Mouse (Mus musculus): ENCODE results near the gene Prelp. TPM values are rescaled to one million over a fixed set of nuclear protein-coding genes. Genes with fewer than 3 reads are reported as not detected.
A peak's percentile ranks its signal among the peaks of the same experiment; 100 is the strongest.

Gene Prelp
- polyA plus RNA-seq, 1 experiment from 2014 or later: 1.9 TPM

DNA sequence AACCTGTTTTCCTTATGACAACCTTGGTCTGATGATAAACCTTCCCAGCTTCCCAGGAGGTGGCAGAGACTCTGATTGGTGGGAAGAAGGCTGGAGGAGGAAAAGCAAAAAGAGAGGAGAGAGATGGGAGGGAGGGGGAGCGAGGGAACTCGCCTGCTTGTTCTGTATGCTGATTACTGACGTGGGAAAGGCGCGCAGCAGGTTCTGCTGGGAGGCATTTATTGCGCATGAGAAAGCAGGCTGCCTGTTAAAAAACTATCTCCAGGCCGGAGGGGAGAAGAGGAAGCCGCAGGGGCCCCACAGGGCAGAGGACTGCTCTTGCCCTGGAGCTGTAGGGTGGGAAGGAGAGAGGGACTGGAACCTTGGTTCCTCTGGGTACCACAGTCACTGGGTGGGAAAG lies 34.2 kb downstream of the Prelp start:
- peak; percentile 16; the same call in 1 of the 2 replicates for ATAC-seq (ENCODE audit: low FRiP score, low read depth)
- Histone ChIP-seq H3K36me3 (no peaks in the 10 kb centered on the region), H3K4me1 (peaks cover 63% of the 10 kb centered on the region), H3K9ac (replicated peaks) (peak overlapping the region; percentile 46), H3K27ac (replicated peaks) (no peak overlapping the region; the same call in 1 of the 2 replicates), H3K9me3 (no peaks in the 10 kb centered on the region), H3K27me3 (peaks cover 25% of the 10 kb centered on the region; the same call in 1 of the 2 replicates), H3K4me2 (replicated peaks) (peak overlapping the region; percentile 22), H3K4me3 (no peak overlapping the region)
- 8% methylated on average over 8 of the region's 8 CpGs for WGBS

DNA sequence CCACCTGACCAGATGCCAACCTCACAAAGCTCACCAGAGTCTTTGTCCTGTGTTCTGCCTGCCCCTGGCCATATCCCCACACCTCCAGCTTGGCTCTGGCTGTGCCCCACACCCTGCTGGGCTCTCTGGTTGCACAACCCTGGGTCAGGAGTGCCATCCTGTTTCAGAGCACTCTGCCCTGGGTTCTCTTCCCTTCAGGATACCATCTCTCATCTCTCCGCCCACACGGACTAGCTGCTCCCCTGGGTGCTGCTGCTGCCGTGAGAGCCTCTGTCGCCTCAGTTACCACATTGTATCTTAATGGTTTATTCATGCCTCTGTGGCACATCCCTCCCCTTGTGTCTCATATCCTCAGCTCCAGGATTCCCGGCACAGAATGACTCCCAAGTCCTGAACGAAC lies 34.8 kb downstream of the Prelp start:
- H3K36me3 ChIP-seq: no peaks in the 10 kb centered on the region
- H3K4me3 ChIP-seq: no peak overlapping the region
- H3K4me1 ChIP-seq: peaks cover 66% of the 10 kb centered on the region
- no peaks in the 10 kb centered on the region for H3K9me3 ChIP-seq
- no peak for ATAC-seq (ENCODE audit: low FRiP score, low read depth)
- WGBS: 22% methylated on average over 6 of the region's 6 CpGs
- H3K27me3 ChIP-seq: peaks cover 25% of the 10 kb centered on the region; the same call in 1 of the 2 replicates
- no peak overlapping the region for H3K27ac ChIP-seq (replicated peaks)
- no peak overlapping the region; the same call in 1 of the 2 replicates for H3K9ac ChIP-seq (replicated peaks)
- peak overlapping the region; percentile 22 for H3K4me2 ChIP-seq (replicated peaks)

DNA sequence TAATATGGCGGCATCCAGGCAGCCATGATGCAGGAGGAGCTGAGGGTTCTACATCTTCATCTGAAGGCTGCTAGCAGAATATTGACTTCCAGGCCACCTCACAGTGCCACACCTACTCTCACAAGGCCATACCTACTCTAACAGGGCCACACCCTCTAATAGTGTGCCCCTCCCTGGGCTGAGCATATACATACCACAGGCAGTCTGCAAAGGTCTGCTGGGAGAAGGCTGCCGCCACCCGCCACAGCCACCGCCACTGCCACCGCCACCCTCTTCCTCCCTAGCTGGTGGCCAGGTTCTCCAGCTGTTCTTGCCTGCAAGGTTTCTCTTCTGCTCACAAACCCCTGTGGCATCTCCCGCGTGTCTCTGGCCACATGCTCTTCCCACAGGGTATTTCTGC lies 35.4 kb downstream of the Prelp start:
- H3K4me3 ChIP-seq: no peak overlapping the region
- H3K4me2 ChIP-seq (replicated peaks): no peak overlapping the region
- no peak for ATAC-seq (ENCODE audit: low FRiP score, low read depth)
- WGBS: 92% methylated on average over 6 of the region's 7 CpGs
- H3K27me3 ChIP-seq: peaks cover 25% of the 10 kb centered on the region; the same call in 1 of the 2 replicates
- H3K9me3 ChIP-seq: no peaks in the 10 kb centered on the region
- no peak overlapping the region for H3K9ac ChIP-seq (replicated peaks)
- no peak overlapping the region for H3K27ac ChIP-seq (replicated peaks)
- peaks cover 60% of the 10 kb centered on the region for H3K4me1 ChIP-seq
- H3K36me3 ChIP-seq: no peaks in the 10 kb centered on the region

DNA sequence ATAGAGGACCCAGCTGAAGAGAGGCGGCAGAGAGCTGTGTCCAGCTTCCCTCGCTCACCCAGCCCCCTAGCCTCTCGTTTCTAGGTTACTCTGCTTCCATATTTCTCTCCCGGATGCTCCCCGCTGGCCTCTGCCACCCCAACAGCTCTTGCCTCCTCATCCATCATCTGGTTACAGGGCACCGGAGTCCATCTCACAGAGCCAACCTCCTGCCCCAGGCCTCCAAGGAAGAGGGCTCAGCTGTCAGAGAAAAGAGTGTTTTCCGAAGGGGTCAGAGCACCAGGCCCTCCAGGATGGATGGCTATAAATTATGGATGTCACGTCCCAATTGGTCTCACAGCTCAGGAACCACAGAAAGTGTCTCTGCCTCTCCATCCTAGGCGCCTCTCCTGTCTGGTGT lies 36.5 kb downstream of the Prelp start:
- H3K27ac ChIP-seq (replicated peaks): peak overlapping the region; percentile 16; the same call in 1 of the 2 replicates
- H3K4me3 ChIP-seq: no peak overlapping the region
- H3K9ac ChIP-seq (replicated peaks): no peak overlapping the region
- 73% methylated on average over 9 of the region's 9 CpGs for WGBS
- peaks cover 22% of the 10 kb centered on the region; the same call in 1 of the 2 replicates for H3K27me3 ChIP-seq
- H3K9me3 ChIP-seq: no peaks in the 10 kb centered on the region
- no peaks in the 10 kb centered on the region for H3K36me3 ChIP-seq
- no peak for ATAC-seq (ENCODE audit: low FRiP score, low read depth)
- peaks cover 50% of the 10 kb centered on the region for H3K4me1 ChIP-seq
- H3K4me2 ChIP-seq (replicated peaks): no peak overlapping the region

DNA sequence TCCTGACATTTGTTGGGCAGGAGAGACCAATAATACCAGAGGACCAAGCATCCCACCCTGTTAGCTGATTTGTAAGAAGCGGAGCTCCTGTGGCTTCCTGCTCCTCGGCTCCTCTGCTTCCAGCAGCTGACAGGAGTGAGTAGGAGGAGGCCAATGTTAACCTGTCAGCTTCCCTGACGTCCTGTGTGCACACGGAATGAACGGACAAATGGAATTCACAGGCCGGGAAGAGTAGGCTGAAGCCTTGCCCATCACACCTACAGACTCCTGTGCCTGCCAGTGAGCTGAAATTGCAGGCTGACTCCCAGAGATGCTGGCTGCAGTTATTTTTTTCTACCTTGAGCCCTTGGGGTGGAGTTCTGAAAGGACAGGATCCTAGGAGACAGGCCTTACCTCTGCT lies 37.1 kb downstream of the Prelp start:
- Histone ChIP-seq H3K9ac (replicated peaks) (no peak overlapping the region), H3K27me3 (peaks cover 17% of the 10 kb centered on the region; the same call in 1 of the 2 replicates), H3K4me1 (peaks cover 43% of the 10 kb centered on the region), H3K4me2 (replicated peaks) (no peak overlapping the region), H3K36me3 (no peaks in the 10 kb centered on the region), H3K9me3 (no peaks in the 10 kb centered on the region), H3K27ac (replicated peaks) (peak overlapping the region; percentile 16; the same call in 1 of the 2 replicates), H3K4me3 (no peak overlapping the region)
- ATAC-seq (ENCODE audit: low FRiP score, low read depth): no peak
- WGBS: 79% methylated on average over 6 of the region's 6 CpGs

DNA sequence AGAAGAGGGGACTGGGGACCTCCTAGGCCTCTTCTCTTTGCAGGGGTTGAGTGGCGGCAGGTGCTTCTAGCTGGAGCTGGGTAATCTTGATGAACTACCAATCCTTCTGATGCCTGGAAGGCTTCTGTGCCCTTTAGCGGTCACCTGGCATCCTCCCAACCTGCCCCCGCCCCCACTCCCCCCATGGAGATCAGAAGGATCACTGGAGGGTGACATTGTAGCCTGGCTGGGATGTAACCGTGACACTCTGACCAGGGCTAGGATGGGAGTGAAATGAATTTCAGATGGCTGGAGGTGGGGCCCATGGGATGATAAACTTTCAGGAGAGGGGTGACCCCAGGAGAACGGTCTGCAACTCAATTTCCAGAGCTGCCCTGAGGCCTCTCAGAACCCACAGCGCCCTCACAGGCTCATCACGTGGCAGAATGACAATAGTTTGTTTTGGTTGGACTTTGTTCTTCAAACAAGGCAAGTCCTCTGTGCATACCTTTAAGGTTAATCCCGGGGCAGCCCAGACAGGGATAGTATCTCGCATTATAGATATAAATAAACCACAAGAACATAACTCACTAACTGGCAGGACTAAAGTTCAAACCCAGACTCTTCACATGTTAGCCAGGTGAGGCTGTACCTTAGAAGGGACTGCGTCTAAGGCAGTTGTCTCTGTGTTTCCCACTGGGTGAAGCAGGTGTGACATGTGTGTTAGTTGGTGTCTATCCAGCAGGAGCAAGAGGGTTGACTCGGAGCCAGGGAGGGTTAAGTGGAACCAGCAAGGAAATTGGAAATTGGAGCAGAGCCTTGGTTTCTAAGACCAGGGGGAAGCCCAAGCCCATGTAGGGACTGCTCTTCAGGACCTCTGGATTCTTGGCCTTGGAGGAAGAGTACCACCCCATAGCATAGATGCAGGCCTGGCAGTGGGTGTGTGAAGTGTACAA lies 38.7 kb downstream of the Prelp start:
- Histone ChIP-seq H3K9ac (replicated peaks) (no peak overlapping the region), H3K4me2 (replicated peaks) (no peak overlapping the region), H3K9me3 (no peaks in the 10 kb centered on the region), H3K27ac (replicated peaks) (no peak overlapping the region), H3K4me3 (no peak overlapping the region), H3K27me3 (peaks cover 5% of the 10 kb centered on the region; the same call in 1 of the 2 replicates), H3K36me3 (no peaks in the 10 kb centered on the region), H3K4me1 (peaks cover 30% of the 10 kb centered on the region)
- no peak for ATAC-seq (ENCODE audit: low FRiP score, low read depth)
- 52% methylated on average over 11 of the region's 11 CpGs for WGBS

DNA sequence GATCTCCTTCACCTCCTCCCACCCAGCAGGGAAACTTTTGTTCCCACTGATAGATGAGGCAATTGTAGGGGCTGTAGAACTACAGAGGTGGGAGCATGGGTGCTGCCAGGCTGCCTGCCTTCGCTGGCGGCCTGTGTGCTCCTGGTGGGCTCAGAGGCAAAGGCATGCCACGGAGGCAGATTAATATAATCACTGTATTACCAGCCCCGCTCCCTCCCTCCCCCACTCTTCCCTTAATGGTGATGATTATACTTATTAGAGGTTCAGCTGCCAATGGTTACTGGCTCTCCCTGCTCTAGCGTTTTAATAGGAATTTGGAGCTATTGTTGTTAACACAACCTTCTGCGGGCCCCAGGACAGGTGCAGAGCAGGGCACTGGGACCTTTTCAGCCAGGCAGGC lies 39.4 kb downstream of the Prelp start:
- H3K4me1 ChIP-seq: peaks cover 23% of the 10 kb centered on the region
- no peak overlapping the region for H3K4me3 ChIP-seq
- H3K27ac ChIP-seq (replicated peaks): no peak overlapping the region
- H3K9me3 ChIP-seq: no peaks in the 10 kb centered on the region
- H3K27me3 ChIP-seq: 0 out of 2 replicates have a peak, but pooled peaks cover 3% of the 10 kb centered on the region
- no peak overlapping the region for H3K9ac ChIP-seq (replicated peaks)
- no peaks in the 10 kb centered on the region for H3K36me3 ChIP-seq
- H3K4me2 ChIP-seq (replicated peaks): no peak overlapping the region
- 63% methylated on average over 6 of the region's 6 CpGs for WGBS
- ATAC-seq (ENCODE audit: low FRiP score, low read depth): no peak

DNA sequence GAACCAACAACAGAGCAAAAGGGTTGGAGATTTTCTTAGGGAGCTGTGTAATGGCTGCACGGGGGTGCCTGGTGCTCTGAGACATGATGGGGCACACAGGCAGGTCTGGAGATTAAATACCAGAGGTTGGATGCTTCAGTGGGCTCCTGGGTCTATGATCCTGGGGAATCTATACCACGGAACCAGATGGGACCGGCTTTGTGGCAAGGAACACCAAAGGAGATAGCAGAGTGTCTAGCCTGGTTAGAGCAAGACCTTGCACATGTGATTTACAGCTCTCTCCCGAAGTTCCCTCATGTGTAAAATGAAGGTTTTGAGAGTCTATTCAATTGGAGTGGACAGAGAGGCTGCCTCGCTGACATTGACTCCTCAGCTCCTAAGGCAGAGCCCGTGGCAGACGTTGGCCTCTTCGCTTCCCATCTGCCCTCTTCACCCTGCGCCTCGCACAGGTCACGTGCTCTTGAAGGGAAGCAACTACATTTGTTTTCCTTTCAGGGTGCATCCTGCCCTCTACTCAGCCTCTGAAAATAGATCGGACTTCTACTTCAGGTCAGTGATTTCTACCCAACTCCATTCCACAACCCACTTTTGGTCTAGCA lies 42.3 kb downstream of the Prelp start:
- no peak overlapping the region for H3K27ac ChIP-seq (replicated peaks)

DNA sequence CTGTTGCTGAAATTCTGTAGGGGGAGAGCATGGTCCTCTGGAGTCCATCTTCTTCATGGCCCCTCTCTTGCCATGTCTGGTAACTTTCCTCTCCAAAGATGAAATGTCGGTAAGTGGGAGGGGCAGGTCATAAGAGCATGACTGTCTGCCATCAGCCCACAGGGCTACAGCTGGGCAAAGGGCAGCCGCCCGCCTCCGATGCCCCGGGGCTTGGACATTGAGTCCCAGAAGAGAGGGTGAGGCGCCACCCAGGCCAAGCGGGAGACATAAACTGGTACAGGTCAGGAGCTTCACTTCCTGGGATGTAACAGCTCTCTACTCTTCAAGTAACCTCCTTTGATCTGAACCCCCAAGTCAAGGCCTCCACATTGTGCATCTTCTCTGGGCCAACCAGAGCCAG lies 44.3 kb downstream of the Prelp start:
- Histone ChIP-seq H3K27ac (replicated peaks) (no peak overlapping the region), H3K27me3 (0 out of 2 replicates have a peak, but pooled peaks cover 3% of the 10 kb centered on the region)
- 92% methylated on average over 7 of the region's 7 CpGs for whole genome bisulfite sequencing

More for the DNA sequence above, 42.3 kb downstream of the Prelp start:
- H3K27me3 ChIP-seq: 0 out of 2 replicates have a peak, but pooled peaks cover 3% of the 10 kb centered on the region
- H3K4me2 ChIP-seq (replicated peaks): no peak overlapping the region
- no peak overlapping the region for H3K9ac ChIP-seq (replicated peaks)
- no peaks in the 10 kb centered on the region for H3K9me3 ChIP-seq
- WGBS: 73% methylated on average over 12 of the region's 12 CpGs
- H3K36me3 ChIP-seq: no peaks in the 10 kb centered on the region
- peaks cover 14% of the 10 kb centered on the region; the same call in 1 of the 2 replicates for H3K4me1 ChIP-seq
- H3K4me3 ChIP-seq: no peak overlapping the region
- ATAC-seq (ENCODE audit: low FRiP score, low read depth): no peak

DNA sequence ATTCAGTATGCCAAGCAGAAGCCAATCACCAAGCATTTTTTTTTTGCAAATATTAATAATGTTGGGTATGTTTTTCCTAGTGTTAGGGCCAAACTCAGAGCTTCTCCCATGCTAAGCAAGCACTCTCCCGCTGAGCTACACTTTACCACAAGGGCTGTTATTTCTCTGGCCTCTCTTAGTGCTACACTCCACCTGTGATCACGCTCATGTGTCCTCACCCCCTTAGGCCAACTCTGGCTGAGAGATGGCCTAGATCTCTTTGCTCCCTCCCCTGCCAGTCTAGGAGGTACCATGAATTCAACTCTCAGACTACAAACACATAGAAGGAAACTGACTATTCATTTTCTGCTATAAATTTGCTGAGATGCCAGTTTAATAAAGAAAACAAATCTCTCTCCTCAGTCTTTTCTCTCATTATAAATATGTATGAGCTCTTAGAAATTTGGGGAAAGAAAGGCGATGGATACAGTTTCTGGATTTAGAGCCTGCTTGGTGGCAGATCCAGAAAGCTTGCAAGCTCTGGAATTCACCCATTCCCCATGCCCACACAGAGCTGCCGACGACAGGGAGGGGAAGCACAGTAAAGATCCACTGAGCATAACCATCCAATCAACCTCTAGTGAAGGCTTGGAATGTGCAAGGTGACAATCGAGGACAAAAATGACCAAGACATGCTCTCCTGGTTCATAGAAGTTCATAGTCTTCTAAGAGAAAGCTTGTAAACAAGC lies 48.0 kb downstream of the Prelp start:
- WGBS: 88% methylated on average over 6 of the region's 6 CpGs
- no peak for ATAC-seq (ENCODE audit: low FRiP score, low read depth)
- Histone ChIP-seq H3K27ac (replicated peaks) (no peak overlapping the region), H3K36me3 (no peaks in the 10 kb centered on the region), H3K4me3 (no peak overlapping the region), H3K4me1 (peaks cover 6% of the 10 kb centered on the region; the same call in 1 of the 2 replicates), H3K9ac (replicated peaks) (no peak overlapping the region), H3K27me3 (no peaks in the 10 kb centered on the region), H3K4me2 (replicated peaks) (no peak overlapping the region), H3K9me3 (no peaks in the 10 kb centered on the region)

More for the DNA sequence above, 44.3 kb downstream of the Prelp start:
- Histone ChIP-seq H3K36me3 (no peaks in the 10 kb centered on the region), H3K4me3 (no peak overlapping the region), H3K9me3 (no peaks in the 10 kb centered on the region), H3K9ac (replicated peaks) (no peak overlapping the region), H3K4me2 (replicated peaks) (no peak overlapping the region), H3K4me1 (peaks cover 11% of the 10 kb centered on the region; the same call in 1 of the 2 replicates)
- no peak for ATAC-seq (ENCODE audit: low FRiP score, low read depth)

DNA sequence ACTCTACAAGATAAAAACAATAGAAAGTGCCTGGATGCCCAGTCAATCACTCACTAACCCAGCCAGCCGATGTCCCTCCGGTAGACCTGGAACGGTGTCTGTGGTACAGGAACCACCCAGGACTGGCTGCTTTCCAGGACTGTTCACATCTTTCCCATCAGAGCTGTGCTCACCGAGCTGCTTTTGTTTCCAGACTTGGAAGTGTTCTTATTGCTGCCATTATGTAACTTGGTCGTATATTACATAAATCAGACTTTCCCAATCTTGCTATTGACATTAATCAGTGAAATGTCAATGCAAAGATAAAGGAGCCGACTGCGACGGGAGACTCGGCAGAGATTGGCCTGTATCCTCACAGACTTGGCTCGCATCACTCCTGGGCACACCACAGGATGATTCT lies 50.0 kb downstream of the Prelp start:
- ATAC-seq (ENCODE audit: low FRiP score, low read depth): no peak
- H3K4me3 ChIP-seq: no peak overlapping the region
- no peak overlapping the region for H3K4me2 ChIP-seq (replicated peaks)
- 89% methylated on average over 10 of the region's 10 CpGs for WGBS
- H3K4me1 ChIP-seq: peaks cover 6% of the 10 kb centered on the region; the same call in 1 of the 2 replicates
- no peaks in the 10 kb centered on the region for H3K9me3 ChIP-seq
- no peak overlapping the region for H3K9ac ChIP-seq (replicated peaks)
- no peak overlapping the region for H3K27ac ChIP-seq (replicated peaks)
- no peaks in the 10 kb centered on the region for H3K36me3 ChIP-seq
- no peaks in the 10 kb centered on the region for H3K27me3 ChIP-seq

All from midbrain, embryonic 12.5 days (tissue).